Mouse (Mus musculus): ENCODE results near the gene Zkscan7.
"Not testable (repeated sequence)": the region's sequence is repeated elsewhere in the genome, so short reads cannot be mapped to it uniquely, and the experiment has no call there.

Gene Zkscan7

DNA sequence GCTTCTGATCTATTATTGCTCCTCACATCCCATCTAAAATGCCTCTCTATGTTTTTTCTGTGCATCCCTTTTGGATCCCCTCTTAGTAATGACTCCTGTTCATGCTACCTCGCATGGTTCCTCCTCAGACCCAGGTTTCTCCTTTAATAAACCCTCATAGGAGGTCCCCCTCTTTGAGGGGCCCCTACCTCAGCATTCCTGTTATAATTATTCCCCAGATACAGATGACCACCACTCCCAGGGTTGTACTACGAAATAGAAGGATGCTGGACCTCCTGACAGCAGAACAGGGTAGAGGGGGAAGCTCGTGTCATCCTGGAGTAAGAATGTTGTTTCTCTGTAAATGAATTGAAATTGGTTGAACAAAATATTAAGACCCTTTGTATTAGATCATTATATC, at the start of gene Zkscan7:
Zkscan7 (plus strand) TSS at position 301 of the 400 bp plus-strand sequence.
- DNase-seq (ENCODE audit: low read depth, low spot score), result no peak

DNA sequence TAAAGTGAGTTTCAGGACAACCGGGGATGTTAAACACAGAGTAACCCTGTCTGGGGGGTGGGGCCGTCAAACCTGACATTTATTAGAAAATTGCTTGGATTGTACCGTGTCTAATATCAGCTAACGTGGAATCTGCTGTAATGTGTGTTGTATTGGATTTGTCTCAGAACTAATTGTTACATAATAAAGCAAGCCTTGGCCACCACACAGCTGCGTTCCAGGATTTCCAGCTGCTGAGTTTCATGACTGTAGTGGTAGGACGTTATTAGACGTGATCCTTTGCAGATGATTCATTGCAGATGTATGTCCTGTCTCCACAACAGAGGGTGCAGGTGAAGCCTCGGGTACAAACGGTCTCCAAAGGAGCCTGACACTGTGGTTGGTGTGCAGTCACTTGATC, 49.4 kb upstream of the Zkscan7 start:
- peak; percentile 7 for DNase-seq (ENCODE audit: low read depth, low spot score)

DNA sequence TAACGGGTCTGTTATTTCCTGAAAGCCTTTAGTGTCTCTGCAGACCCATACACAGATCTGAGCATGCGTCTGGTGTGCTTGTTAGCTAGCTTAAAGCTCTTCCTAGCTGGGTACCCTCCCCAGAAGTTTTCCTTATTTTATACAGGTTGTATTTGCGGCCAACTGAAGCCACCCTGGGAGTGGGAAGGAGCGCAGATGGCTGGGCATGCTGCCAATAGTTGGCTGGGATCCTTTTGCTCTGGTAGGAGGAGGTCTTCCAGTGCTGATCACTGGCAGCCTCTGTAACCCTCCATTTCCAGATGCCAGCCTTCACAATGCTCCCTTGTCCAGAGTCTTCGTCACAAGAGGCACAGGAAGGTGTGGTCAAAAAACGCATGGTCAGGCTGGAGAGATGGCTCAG, 48.7 kb upstream of the Zkscan7 start:
- peak; percentile 18 for DNase-seq (ENCODE audit: low read depth, low spot score)

DNA sequence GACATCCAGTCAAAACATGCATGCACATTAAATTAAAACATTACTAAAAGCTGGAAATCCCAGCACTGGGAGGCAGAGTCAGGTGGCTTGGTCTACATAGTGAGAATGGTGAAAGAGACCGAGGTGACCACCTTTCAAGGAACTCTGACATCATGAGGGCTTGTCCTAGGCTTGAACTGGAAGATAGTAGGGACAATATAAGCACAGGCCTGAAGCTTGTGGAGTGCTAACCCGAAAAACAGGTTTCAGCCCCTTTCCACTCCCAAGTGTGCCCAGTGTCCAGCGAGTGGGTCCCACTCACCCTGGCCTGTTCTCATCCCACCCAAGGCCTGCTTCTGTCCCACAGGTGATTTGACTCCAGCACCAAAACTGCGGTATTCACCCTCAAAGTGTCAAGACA, 48.3 kb upstream of the Zkscan7 start:
- DNase-seq (ENCODE audit: low read depth, low spot score), result no peak

DNA sequence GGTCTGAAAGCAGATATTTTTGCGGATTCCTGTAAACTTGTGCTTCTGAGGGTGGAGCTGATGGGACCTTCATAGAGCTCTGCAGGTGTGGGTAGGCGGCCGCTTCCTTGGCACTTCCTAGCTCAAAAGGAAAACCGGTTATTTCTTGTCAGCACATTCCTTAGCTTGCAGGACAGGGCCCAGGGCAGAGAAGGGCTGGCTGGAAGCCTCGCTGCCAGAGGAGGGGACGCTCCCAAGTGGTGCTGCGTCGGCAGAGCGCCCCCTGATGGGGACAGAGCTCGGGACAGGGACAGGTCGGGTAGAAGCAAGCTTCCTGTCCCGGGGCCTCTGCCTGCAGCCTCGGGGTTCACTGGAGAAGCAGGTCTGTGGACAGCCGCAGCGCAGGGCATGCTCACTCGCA, 47.8 kb upstream of the Zkscan7 start:
- peak; percentile 43 for DNase-seq (ENCODE audit: low read depth, low spot score)

DNA sequence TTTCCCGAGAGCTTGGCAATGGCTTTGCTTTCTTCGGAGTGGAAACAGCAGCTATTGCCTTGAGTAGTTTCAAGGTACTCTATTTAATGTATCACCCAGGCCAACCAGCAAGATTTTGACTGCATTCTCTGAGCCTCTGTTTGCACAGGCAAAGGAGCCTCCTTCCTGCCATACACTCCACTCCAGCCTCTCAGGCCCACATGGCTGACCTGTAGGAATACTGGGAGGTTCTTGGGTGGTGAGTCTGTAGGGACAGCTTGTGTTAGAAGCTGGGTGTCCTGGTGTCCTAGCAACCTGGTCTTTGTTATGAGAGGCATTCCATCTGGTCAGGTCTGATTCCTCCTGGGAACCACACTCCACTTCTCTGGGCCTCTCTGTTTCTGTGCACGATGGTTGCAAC, 41.7 kb upstream of the Zkscan7 start, which contains the start of gene Gm35549:
Gm35549 (minus strand) TSS at position 276 of the 400 bp plus-strand sequence.
- DNase-seq (ENCODE audit: low read depth, low spot score), result no peak

DNA sequence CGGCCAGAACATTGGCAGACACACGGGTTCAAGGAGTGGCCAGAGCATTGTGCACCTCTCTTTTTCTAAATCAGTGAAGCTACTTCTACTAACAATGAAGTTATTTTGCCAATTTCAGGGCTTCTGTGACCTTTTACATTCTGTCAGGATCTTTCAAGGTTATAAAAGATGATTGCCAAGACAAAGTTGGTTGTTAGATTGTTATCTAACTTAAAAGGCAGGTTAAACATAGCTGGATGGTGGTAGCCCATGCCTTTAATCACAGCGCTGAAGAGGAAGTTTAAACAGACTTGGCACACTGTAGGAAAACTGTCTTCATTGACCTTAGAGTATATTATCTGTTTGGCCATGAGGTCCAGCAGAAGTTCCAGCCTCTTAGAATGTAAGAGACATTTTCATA, 39.9 kb upstream of the Zkscan7 start:
- no peak for DNase-seq (ENCODE audit: low read depth, low spot score)

DNA sequence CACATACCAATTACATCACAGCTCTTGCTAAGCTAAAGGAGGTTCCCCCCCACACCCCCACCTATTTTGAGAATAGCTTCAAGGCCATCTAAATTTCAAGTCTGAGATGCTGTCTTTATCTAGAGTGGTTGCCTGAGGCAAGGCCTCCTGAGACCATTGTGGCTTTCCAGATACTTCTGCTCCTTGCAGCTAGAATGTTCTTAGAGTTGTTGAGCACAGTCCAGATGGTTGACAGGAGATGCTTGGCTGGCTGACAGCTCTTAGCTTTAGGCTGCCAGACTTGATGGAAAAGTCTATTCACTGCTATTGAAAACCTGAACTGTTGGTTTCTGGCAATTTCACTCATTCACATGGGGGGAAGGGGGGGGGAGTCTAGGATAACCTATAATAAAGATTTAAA, 39.3 kb upstream of the Zkscan7 start:
- DNase-seq (ENCODE audit: low read depth, low spot score), result no peak

DNA sequence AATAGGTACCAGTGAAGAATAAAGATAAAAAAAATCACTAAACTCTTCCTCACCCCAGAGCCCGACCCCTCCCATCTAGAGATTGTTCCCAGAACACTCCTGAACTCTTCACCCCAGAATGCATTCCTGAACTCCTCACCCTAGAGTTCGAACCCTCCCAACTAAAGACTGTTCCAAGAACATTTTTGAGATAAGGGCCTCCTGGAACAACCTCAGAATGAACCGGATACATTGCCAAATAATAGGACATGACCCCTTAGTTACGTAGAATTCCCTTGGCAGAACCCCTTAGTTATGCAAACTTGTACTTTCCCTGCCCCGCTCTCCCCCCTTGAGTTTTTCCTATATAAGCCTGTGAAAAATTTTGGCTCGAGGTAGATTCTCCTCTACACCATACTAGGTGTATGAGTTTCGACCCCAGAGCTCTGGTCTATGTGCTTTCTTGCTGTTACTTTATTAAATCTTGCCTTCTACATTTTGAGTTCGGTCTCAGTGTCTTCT, 37.6 kb upstream of the Zkscan7 start:
- DNase-seq (ENCODE audit: low read depth, low spot score), result not testable (repeated sequence)

DNA sequence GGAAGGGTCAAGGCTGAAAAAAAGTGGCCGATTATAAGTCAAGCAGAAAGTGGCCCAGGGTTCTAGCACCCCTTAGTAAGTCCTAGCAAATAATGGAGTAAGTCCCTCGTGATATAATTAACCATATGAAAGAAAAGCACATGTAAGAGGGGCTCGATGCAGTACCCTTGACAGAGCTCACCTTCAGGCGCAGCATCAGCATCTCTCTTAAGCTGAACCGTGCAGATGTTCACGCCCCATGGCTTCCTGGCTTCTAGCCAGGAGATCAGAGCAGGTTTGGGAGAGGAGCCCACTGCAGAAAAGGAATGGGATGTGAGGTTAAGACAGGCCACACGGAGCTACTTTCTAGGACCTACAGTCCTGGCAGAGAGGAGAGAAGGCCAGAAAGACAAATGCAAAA, 31.0 kb upstream of the Zkscan7 start:
- no peak for DNase-seq (ENCODE audit: low read depth, low spot score)

DNA sequence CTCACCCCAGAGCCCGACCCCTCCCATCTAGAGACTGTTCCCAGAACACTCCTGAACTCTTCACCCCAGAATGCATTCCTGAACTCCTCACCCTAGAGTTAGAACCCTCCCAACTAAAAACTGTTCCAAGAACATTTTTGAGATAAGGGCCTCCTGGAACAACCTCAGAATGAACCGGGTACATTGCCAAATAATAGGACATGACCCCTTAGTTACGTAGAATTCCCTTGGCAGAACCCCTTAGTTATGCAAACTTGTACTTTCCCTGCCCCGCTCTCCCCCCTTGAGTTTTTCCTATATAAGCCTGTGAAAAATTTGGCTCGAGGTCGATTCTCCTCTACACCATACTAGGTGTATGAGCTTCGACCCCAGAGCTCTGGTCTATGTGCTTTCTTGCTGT, 30.3 kb upstream of the Zkscan7 start:
- not testable (repeated sequence) for DNase-seq (ENCODE audit: low read depth, low spot score)

DNA sequence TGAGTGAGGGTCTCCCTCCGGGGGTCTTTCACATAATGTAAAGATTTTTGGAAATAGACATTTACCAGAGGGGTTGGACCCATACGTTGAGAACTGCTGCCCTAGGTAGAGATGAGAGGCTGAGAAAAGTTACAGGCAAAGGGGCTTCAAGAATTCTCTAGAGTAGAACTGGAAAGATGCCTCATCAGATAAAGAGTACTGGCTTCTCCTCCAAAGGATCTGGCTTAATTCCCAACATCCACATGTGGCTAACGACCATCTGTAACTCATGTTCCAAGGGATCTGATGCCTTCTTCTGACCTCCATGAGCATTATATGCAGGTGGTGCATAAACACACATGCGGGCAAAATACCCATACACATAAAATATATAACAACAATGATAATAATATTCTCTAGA, 29.9 kb upstream of the Zkscan7 start:
- DNase-seq (ENCODE audit: low read depth, low spot score), result no peak

DNA sequence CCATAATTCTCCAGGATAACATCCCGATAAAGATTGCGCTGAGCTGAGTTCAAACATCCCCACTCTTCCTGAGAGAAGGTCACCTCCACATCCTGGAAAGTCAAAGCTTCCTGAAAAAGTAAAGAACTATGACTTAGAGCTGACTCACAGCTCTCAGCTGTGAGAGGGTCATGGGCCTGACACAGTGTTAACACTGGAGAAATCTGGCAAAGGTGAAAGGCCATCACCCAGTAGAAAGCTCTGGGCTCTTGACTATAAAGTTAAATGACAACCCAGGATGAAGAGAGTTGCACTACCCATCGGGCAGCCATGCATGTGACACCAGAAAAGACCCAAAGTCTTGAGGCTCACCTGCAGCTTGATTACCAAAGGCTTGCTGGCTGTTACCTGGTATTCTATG, 28.8 kb upstream of the Zkscan7 start:
- DNase-seq (ENCODE audit: low read depth, low spot score), result no peak

DNA sequence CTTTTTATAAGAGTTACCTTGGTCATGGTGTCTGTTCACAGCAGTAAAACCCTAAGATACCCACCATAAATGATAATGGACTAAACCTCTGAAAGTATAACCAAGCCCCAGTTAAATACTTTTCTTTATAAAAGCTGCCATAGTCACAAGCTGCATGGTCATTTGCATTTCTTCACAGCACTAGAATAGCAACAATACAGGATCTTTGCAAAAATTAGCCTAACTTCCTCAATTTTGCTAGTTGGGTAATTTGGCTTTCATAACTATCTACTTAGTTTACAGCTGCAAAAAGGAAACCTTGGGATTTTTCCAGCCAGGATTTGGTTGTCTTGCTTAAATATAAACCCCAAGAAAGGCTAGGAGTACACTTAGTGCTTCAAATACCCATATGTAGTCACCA, 24.7 kb upstream of the Zkscan7 start:
- DNase-seq (ENCODE audit: low read depth, low spot score), result no peak

DNA sequence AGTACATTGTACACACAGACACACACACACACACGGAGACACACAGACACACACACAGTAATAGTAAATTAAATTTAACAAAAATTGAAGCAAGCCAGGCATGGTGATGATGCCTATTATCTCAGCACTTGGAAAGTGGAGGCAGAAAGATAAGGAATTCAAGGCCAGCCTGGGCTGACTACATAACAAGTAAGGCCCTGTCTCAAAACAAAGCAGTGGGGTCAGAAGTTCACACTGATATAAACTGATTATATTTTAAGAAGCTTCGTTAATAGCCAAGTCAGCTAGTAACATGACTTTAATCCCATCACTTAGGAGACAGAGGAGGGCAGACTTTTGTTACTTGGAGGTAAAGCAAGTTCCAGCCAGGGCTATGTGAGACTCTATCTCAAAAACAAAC, 21.8 kb upstream of the Zkscan7 start:
- no peak for DNase-seq (ENCODE audit: low read depth, low spot score)

DNA sequence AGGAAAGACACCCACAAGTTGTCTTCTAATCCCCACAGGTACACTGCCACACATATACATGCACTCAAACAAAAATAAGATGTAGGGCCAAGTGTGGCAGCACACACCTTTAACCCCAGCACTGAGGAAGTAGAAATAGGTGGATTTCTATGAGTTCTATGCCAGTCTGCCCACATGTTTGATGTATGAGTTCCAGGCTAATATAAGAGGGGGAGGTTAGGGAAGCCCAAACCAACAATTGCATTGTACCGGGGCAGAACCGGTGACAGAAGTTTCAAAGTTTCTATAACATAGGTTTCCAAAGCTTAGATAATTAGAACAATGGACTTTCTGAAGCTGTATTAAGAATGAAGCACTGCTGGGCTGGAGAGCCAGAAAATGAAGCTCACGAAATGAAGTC, 20.6 kb upstream of the Zkscan7 start:
- DNase-seq (ENCODE audit: low read depth, low spot score), result no peak

DNA sequence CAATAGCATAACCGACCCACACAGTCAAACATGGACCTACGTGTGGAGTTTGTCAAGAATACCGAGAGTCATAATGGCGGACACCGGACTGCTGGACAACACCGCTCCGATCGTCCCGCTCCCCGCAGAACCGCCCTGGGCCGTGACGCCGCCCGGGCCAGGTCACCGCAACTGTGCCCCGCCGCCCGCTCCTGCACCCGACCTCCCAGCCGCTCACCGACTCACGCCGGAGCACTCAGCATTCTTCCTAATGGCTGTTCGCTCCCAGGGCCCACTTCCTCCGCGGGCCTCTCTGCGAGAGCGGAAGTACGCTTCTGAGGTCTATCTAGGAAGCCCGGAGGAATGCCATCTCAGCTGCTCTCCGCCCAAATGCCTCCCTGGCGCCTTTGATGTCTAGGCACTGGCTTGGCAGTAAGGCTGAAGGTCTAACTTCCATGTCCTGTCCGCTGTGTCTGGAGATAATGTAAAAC, 19.8 kb upstream of the Zkscan7 start, which contains the start of gene Zfp445:
Zfp445 (minus strand) TSS at position 310 of the 470 bp plus-strand sequence.
- peak; percentile 89 for DNase-seq (ENCODE audit: low read depth, low spot score)

DNA sequence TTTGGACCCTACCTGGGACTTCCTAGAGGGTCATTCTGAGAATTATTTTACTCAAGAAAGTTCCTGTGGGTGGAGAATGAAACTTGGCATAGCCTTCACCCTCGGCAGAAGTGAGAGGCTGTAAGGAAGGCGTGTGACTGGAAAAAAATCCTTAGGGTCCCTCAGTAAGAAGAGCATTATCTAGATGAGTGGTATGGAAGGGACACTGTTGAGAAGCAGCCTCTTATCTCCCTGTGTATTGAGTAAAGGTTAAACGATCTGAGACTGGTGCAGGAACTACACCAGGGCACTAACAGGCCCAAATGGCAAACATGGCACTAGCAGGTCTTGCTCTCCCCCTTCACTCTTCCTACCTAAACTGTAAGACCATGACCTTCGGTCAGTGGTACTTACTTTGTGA, 19.3 kb upstream of the Zkscan7 start:
- DNase-seq (ENCODE audit: low read depth, low spot score), result no peak

DNA sequence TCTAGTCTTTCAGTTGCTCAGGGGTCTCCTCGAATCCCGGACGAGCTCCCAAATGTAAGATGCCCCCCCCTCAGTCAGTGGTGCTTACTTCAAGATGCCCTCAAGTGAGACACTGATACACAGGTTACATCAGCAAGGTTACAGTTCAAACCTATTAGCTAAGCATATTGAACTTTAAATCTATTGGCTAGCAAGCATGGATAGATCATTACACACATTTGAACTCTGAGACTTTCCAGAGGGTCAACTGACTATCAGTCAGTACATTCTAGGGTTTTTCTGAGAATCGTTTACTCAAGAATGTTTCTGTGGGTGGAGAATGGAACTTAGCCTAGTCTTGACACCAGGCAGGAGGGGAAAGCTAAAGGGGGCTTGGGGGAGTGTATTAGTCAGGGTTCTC, 12.9 kb upstream of the Zkscan7 start:
- no peak for DNase-seq (ENCODE audit: low read depth, low spot score)

DNA sequence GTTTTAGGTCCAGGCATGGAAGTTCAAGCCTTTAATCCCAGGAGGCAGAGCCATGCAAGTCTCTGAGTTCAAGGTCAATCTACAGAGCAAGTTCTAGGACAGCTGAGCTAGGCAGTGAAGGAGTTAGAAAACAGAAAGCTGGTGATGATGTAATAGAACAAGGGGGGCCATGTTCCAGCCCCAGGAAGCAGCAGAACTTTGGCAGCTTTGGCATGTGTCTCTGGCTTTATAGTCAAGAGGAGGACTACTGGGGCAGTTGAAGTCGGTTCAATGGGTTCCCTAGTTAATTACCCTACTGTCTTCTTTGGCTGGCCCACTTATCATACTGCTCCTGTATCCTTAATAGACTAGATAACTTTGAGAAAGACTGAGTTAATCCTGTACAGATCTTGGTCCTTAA, 10.8 kb upstream of the Zkscan7 start:
- no peak for DNase-seq (ENCODE audit: low read depth, low spot score)

DNA sequence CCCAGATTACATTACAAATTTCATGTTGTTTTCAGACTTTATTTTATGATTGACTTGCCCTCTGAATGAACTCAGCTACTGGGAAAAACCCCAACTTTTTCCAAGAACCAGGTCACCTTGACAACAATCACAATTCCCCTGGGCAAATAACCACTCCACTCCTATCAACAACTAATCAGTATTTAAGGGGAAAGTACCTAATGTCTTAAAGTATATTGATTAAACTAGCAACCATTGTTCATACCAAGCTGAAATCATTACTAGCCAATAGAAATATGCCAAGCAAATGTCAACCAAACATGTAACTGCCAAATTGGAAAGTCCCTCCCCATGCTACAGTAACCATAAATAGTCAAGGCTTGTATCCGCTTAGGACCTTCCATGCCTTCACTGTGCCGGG, 10.3 kb upstream of the Zkscan7 start:
- no peak for DNase-seq (ENCODE audit: low read depth, low spot score)

DNA sequence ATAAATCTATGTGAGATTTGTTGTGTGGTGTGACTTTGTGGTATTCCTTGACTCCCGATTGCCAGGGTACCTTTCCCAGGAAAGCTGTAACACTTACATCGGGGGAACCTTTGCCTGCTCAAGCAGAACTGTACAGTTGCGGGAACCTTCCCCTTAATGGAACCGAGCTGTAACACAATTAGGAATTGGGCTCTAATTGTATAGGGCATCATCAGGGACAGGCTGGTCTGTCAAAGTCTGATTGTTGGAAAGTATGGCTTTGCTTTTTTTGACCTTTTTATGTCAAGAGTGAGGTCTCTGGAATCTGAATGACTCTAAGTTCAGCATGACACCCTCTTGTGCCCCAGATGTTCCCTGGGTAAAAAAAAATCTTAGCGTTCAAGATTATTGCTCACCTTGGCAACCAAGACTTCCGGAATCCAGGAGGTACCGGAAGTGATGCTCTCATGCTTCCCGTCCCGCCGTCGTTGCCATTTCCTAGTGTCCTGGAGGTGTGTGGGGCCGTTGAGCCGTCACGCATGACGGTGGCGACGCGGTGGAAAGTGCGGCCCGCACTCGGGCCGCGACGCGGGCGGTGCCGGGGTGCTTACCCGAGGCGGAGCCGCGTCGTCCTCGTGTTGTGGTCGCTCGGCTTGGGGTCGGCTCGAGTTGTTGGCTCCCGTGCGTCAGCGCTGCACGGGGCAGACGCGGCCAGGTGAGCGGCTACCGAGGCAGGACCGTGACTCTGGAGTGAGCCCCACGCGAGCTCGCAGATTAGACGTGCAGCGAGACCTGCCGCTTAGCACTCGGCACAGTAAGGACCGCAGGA, 1.1 kb downstream of the Zkscan7 start:
- peak; percentile 65 for DNase-seq (ENCODE audit: low read depth, low spot score)

DNA sequence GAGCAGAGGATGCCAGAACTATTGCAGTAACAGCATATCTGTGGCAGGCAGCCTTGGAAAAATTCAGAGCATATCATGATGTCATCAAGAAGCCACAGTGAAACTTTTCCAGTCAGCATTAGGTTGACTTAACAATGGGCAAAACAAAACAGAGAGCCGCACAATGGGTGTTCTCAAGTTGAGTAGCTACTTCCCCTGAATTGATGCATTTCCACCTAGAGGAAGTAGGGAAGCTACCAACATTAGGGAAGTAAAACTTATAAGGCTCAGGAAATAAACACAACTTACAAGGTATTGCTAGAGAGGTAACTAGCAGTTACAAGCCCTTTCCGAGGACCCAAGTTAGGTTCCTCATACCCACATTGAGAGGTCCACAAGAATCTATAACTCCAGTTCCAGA, 15.6 kb downstream of the Zkscan7 start:
- DNase-seq (ENCODE audit: low read depth, low spot score), result no peak

Measured in forelimb bud, embryonic 11.5 days (tissue).